Mouse (Mus musculus): Measurements from ENCODE around the gene Rhbdd3.

GRCm38 (mm10) chr11:5098035-5098735 is 541 bp upstream of the Rhbdd3 start:
- TF ChIP-seq CTCF (conservative IDR thresholded peaks at IDR 0.05; ENCODE audit: low read length) (no peak), NANOG (IDR thresholded peaks at IDR 0.05; ENCODE audit: borderline replicate concordance, low read length) (no peak)
